Mouse (Mus musculus) kidney, adult 18-20 months (tissue): Measurements from ENCODE around the gene Tdrkh.

ENCODE experiments used
- DNase-seq: peaks from one replicate; pipeline ENCODE4 v3.0.0; 2021

Gene Tdrkh

GRCm38 (mm10) chr3:94465632-94466430 lies 52.8 kb downstream of the Tdrkh start:
- DNase-seq, result no peak

DNA sequence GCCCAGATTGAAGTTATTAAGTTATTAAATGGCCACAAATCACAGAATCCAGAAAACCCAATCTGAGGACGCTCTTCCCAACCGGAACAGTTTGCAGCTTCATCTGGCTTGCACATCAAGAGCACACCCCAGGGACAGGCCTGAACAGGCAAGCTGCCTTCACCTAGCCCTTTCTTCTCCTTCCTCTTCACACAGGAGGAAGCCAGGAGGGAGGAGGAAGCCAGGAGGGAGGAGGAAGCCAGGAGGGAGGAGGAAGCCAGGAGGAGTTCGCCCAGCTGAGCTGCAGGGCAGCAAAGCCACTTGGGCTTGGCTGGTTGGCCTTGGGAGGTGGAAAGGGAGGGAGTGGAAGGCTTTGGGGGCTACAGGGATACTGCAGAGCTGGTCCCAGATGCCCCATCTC lies 55.9 kb downstream of the Tdrkh start:
- DNase-seq, result no peak

GRCm38 (mm10) chr3:94472447-94473114 lies 59.5 kb downstream of the Tdrkh start:
- peak; percentile 14 for DNase-seq

DNA sequence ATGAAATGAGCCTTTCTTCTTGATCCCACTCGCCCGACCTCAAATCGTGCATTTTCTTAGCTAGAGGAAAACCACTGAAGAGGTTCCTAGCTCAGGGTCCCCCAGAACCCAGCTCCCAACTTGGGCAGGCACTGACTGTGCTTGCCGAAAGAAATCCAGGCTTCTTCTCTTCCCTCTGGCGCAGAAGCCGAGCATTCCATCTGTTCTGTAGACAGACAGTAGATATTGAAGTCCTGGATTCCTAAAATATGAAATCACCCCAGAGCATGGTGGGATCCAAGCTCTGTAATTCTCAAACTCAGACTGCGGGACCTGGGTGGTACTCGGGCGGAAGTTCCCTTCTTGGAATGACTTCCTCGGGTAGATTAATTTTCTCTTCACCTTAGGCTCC lies 60.0 kb downstream of the Tdrkh start:
- no peak for DNase-seq

DNA sequence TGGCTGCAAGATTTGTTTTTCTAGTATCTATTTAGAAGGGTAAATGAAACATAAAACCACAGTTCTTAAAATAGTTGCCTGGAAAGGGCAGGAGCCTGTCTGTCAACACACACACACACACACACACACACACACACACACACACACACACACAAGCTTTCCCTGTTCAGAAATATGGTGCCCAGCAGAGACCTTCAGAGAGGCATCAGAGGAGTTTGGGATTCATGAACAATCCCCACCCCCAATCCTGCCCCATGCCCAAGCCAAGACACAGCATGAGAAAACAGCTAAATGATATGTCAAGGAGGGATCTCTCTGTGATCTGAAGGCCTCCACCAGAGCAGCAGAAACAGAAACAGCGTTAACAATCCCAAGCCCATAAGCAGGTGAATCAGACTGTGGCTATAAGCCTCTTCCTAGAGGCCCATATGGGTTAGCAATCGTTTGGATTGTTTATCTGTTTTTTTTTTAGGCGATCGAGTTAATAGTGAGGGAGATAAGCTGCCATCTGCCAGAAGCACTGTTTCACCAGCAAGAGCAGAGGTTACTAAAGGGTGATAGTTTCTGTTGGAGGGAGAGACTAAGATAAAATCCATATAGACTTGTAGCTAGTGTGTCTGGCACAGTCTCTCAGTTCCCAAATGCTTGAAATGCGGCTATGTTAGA lies 60.6 kb downstream of the Tdrkh start:
- no peak for DNase-seq

DNA sequence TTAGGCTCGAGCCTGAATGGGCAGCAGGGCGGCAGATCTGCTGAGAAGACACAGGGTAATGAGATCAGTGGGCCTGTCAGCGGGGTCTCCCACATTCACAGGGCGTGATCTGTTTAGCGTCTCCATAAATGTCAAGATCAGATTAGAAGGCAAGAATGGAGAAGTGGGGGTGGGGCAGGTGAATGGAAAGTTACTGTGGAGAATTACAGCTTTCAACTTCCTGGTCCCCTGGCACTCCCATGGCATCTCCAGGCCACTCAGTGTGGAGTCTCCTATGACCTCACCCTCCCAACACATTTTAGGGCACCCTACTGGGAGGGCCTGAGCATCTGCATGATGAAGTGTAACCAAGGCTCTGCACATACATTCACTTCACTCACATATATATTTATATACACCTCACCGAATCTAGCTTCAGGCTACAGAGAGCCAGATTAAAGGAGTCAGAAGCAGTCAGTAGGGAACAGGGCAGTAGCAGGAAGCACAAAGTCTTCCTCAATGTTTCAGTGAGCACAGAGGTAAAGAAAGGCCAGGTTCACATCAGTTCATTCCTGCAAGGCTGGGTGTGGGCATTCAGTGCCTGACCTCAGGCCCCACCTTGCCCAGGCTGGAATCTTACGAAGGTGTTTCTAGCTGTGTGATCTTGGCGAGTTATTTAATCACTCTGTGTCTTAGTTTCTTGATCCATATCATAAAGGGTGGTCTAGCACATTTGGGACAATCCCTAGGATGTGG lies 63.4 kb downstream of the Tdrkh start:
- peak; percentile 48 for DNase-seq

DNA sequence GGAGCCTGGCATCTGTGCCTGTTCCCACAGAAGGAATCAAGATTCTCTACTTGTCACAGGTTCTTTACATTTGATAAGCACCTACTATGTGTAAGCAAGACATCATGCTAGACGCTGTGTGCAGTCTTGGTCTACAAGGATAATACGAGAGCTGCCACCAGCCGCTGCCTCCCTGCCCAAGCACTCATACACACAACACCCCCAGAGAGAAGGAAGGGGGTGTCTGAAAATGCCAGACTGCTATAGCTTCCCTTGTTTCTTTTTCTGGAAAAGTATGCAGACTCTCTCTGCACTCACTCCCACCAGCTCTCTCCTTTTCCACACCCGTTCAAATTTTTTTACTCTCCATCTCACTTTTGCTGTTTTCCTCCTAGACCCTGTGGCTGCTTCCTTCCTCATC lies 64.4 kb downstream of the Tdrkh start:
- DNase-seq, result no peak

DNA sequence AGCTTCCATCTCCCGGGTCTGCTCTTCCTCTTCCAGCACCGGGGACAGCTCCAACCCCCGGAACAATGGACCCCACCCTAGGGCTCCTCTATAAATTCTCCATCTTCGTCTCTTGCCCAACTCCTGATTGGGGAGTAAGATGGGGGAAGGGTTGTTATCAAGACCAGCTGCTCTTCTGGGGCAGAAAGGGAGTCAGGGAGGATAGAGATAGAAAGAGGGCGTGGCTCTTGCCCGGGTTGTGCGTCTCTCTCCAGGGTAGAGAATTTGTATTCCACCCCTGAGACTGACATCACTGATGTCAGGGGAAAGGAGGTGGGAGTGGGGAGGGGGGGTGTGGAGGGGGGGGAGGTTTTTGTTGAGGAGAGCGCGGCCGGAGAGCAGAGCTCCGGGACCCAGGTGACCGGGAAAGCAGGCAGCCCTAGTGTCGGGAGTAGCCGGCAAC lies 64.9 kb downstream of the Tdrkh start, which contains the start of gene Celf3:
TSS of gene Celf3 (plus strand) at position 315 of the 442 bp plus-strand sequence.
- no peak for DNase-seq

- DNase-seq, result no peak
Measured at GRCm38 (mm10) chr3:94478591-94479169, 65.6 kb downstream of the Tdrkh start.

GRCm38 (mm10) chr3:94479564-94479963 lies 66.5 kb downstream of the Tdrkh start:
- no peak for DNase-seq

GRCm38 (mm10) chr3:94480291-94480884 lies 67.3 kb downstream of the Tdrkh start, which contains the start of gene Riiad1:
Gene Riiad1, minus strand, starts transcription at chr3:94480341.
- no peak for DNase-seq

DNA sequence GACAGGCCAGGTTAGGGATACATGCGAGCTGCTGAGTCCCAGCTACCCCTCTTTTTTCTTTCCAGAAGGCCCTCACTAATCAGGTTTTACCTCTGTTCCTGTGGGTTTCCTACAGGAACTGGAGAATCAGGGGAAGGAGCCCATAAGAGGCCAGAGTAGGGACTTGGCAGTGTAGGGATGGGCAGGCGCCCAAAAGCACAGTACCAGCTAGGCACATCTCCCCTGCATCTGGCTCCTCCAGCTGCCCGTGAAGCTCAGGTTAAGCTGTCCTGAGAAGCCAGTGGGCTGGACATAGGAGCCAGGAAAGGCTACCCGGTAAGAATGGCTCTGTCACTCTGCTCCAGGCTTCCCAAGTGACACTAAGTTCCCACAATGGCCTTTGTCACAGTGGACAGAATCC lies 68.4 kb downstream of the Tdrkh start:
- no peak for DNase-seq

DNA sequence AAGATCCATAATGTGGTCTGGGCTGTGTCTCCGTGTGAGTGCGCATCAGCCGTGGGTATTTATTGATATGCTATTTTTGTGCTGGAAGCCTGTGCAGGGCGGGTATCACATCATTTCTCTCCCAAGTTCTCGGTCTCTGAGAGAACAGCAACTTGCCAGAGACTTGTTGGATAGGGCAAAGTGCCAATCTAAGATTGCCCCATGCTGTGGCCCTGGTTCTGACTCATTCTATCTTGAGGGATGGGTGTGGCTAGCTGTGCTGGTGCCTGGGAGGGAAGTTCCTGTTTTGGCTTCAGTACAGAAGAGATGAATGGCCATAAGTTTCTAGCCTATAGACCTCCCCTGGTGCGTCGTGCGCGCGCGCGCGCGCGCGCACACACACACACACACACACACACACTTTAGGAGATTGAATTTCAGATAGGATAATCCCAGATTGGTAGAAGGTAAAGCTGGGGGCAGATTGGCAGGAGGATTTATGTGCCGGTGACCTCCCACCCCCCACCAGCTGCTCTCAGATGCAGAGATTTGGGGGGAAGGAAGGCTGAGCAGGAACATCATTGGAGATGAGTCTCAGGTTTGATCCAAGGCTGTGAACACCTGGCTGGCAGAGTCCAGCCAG lies 69.8 kb downstream of the Tdrkh start:
- no peak for DNase-seq

GRCm38 (mm10) chr3:94483790-94484439 lies 70.8 kb downstream of the Tdrkh start:
- no peak for DNase-seq
